Mouse (Mus musculus) cerebellum, adult 2 months (tissue): ENCODE data around the gene Plppr1. TPM values are rescaled to one million over a fixed set of nuclear protein-coding genes. Genes with fewer than 3 reads are reported as not detected.

Source experiments
- DNase-seq, 2 experiments: peaks; one replicate each; pipeline ENCODE4 v3.0.0; 2021
- H3K27ac ChIP-seq: fragments of 200-500 bp; 2 replicates; pipeline ENCODE4 v1.5.1; 2012; ENCODE audit warnings: low read length, control low read depth, inconsistent platforms; ENCODE audit not compliant: insufficient read depth
- H3K27me3 ChIP-seq: fragments of 200-500 bp; 2 replicates; pipeline ENCODE4 v1.6.1; 2012; ENCODE audit warnings: inconsistent platforms, mild to moderate bottlenecking, low read length, moderate library complexity; ENCODE audit not compliant: control insufficient read depth, insufficient read depth
- H3K4me1 ChIP-seq: fragments of 200-500 bp; 2 replicates; pipeline ENCODE4 v1.6.1; 2011; ENCODE audit warnings: low read length; ENCODE audit not compliant: control insufficient read depth, insufficient read depth
- H3K4me3 ChIP-seq: fragments of 200-500 bp; replicated peaks from 2 replicates; pipeline ENCODE3; 2011; ENCODE audit warnings: mild to moderate bottlenecking, low read depth, low read length, control low read depth; ENCODE audit not compliant: insufficient read depth
- CTCF ChIP-seq: fragments of 200-500 bp; IDR thresholded peaks from 2 replicates; pipeline ENCODE4 v1.5.1; 2011; ENCODE audit warnings: low read depth, mild to moderate bottlenecking, control low read depth, low read length, moderate library complexity, borderline replicate concordance; ENCODE audit not compliant: insufficient read depth
- POLR2A ChIP-seq: fragments of 200-500 bp; IDR thresholded peaks from 2 replicates; pipeline ENCODE4 v1.6.1; 2011; ENCODE audit warnings: low read length, control low read depth, borderline replicate concordance; ENCODE audit not compliant: insufficient read depth
- WGBS: fragments of 180-500 bp; shearing (Covaris S2); methylation state at CpG from one replicate; pipeline ENCODE4 v1.1.7; 2018; 5-methylcytosine and 5-hydroxymethylcytosine counted together
- polyA plus RNA-seq: library from polyadenylated mRNA; depleted of rRNA; stranded (reverse); fragments of >200 nt; gene quantifications from 2 replicates; pipeline ENCODE4 v1.2.3, GENCODE M21; 2012

The Plppr1 gene
- polyA plus RNA-seq, 1 experiment, result 2.0 TPM

GRCm38 (mm10) chr4:49101934-49102768, 43.1 kb downstream of the Plppr1 start:
- DNase-seq, result no peak
- no peak overlapping the region for H3K27ac ChIP-seq
- no peaks in the 10 kb centered on the region for H3K4me1 ChIP-seq

GRCm38 (mm10) chr4:49102769-49103193, 43.7 kb downstream of the Plppr1 start:
- Histone ChIP-seq H3K27me3 (no peaks in the 10 kb centered on the region), H3K4me1 (no peaks in the 10 kb centered on the region), H3K4me3 (no peak overlapping the region), H3K27ac (no peak overlapping the region)
- 97% methylated on average over 4 of the region's 4 CpGs for WGBS
- DNase-seq, result no peak
- no peak for TF ChIP-seq CTCF
- no peak for TF ChIP-seq POLR2A

More at GRCm38 (mm10) chr4:49101934-49102768, 43.1 kb downstream of the Plppr1 start:
- no peak overlapping the region for H3K4me3 ChIP-seq
- WGBS, result 59% methylated on average over 7 of the region's 7 CpGs
- TF ChIP-seq CTCF (no peak), POLR2A (no peak)
- no peaks in the 10 kb centered on the region for H3K27me3 ChIP-seq

- Histone ChIP-seq H3K4me3 (no peak overlapping the region), H3K27me3 (no peaks in the 10 kb centered on the region), H3K4me1 (no peaks in the 10 kb centered on the region), H3K27ac (no peak overlapping the region)
- no peak for TF ChIP-seq POLR2A
- TF ChIP-seq CTCF, result no peak
- no peak for DNase-seq
- 96% methylated on average over 8 of the region's 8 CpGs for WGBS
These were observed 45.8 kb downstream of the Plppr1 start for GRCm38 (mm10) chr4:49104860-49105259.

DNA sequence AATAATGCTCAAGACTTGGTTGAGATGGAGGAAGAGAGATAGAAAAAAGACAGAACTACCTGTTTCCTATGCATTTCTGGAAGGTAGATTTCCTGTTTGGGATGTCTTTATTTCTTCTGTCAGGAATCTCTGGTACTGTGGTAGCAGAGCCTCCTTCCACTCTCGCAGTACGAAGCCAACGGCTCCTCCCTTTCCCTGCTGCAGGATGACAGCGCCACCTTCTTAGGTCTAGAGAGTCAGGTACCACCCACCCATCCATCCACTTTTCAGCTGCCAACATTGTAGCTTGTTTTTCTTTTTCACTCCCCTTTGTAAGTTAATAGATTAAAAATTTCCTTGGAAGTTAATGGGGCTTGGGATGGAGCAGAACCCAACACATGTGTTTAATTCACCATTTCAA, 48.8 kb downstream of the Plppr1 start:
- TF ChIP-seq CTCF (no peak), POLR2A (no peak)
- Histone ChIP-seq H3K4me1 (no peaks in the 10 kb centered on the region), H3K27ac (no peak overlapping the region), H3K4me3 (no peak overlapping the region), H3K27me3 (no peaks in the 10 kb centered on the region)
- WGBS, result 96% methylated on average over 4 of the region's 4 CpGs
- DNase-seq, result no peak

GRCm38 (mm10) chr4:49108371-49108770, 49.3 kb downstream of the Plppr1 start:
- Histone ChIP-seq H3K4me1 (no peaks in the 10 kb centered on the region), H3K4me3 (no peak overlapping the region)
- TF ChIP-seq CTCF, result no peak

DNA sequence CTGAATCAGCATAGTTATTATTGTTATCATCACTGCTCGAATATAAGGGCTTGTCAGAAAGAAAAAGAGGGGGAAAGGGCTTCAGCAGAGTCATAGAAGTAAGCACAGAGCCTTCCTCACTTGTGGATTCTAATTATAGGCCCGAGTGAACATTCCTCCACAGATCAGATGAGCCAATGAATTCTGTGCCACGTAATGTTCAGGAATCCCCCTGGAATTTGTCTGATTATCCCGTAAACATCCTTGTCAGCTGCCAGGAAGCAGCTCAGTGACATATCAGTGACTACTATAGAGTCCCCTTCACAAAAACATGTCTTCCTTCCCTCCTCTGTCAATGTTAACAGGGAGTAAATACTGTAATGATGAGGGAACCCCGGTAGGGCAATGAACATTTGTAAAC, 50.9 kb downstream of the Plppr1 start:
- H3K4me3 ChIP-seq, result no peak overlapping the region
- H3K27ac ChIP-seq, result no peak overlapping the region
- no peaks in the 10 kb centered on the region for H3K27me3 ChIP-seq
- 62% methylated on average over 5 of the region's 5 CpGs for WGBS
- DNase-seq, result no peak
- TF ChIP-seq POLR2A, result no peak
- TF ChIP-seq CTCF, result no peak
- no peaks in the 10 kb centered on the region for H3K4me1 ChIP-seq

More at GRCm38 (mm10) chr4:49108371-49108770, 49.3 kb downstream of the Plppr1 start:
- DNase-seq, result no peak
- WGBS, result 89% methylated on average over 8 of the region's 8 CpGs
- Histone ChIP-seq H3K27me3 (no peaks in the 10 kb centered on the region), H3K27ac (no peak overlapping the region)

DNA sequence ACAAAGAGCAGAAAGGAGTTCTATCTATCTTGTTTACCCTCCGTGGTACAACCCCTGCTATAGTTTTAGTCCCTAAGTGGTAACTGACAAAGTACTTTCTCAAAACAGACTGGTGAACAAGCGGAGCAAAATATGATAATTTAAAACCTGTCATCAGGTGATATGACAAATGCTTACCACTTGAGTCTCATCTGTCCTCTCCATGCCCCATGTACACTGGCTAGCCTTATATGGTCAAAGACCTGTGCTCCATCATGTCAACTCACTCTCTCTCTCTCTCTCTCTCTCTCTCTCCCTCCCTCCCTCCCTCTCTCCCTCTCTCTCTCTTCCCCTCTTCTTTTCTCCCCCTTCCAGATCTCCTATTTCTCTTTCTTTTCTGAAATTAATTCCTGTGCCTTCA, 59.8 kb downstream of the Plppr1 start:
- Histone ChIP-seq H3K4me3 (no peak overlapping the region), H3K4me1 (no peaks in the 10 kb centered on the region), H3K27me3 (no peaks in the 10 kb centered on the region), H3K27ac (no peak overlapping the region)
- WGBS, result 88% methylated on average over 2 of the region's 2 CpGs
- no peak for TF ChIP-seq POLR2A
- TF ChIP-seq CTCF, result no peak
- no peak for DNase-seq

DNA sequence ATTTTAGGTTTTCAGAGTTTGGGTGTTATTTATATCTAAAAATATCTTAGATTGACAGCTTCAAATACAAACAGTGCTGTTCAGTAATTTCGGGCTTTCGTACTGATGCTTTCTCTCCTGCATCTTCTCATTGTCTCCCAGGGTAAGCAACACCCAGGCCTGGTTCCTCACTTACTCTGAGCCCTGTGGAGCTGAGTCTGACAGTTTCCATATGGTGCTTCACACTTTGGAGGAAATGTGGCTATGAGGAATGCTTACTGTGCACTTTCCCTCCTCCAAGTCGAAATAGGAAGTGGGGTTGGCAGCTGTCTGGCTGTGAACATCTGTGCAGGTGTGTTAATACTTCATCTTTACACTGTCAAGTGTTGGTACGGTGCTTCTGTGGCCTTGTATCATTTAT, 85.7 kb downstream of the Plppr1 start:
- no peaks in the 10 kb centered on the region for H3K4me1 ChIP-seq
- 85% methylated on average over 4 of the region's 4 CpGs for WGBS
- TF ChIP-seq CTCF, result no peak
- TF ChIP-seq POLR2A, result no peak
- DNase-seq, result no peak
- no peaks in the 10 kb centered on the region for H3K27me3 ChIP-seq
- H3K27ac ChIP-seq, result no peak overlapping the region
- H3K4me3 ChIP-seq, result no peak overlapping the region
